Mouse (Mus musculus) naive thymus-derived CD4-positive, alpha-beta T cell, adult 5 months (primary cell): ENCODE results near the gene Prr5l. TPM values are rescaled to one million over a fixed set of nuclear protein-coding genes. Genes with fewer than 3 reads are reported as not detected.

Experiments
- polyA plus RNA-seq: library from polyadenylated mRNA; unstranded; fragments of 100-300 nt; shearing (Covaris generic); gene quantifications from one replicate; pipeline ENCODE4 v1.2.1, GENCODE M21; 2017

The Prr5l gene
- not detected for polyA plus RNA-seq

GRCm38 (mm10) chr2:101882998-101883397, at the start of gene Prr5l:
Gene Prr5l (minus strand): TSS chr2:101883027.

GRCm38 (mm10) chr2:101885768-101886438, 3.1 kb upstream of the Prr5l start, which contains the start of gene Commd9:
Gene Commd9 (plus strand): TSS chr2:101886247.

GRCm38 (mm10) chr2:101678236-101679021, 204.4 kb downstream of the Prr5l start, which contains the start of gene Traf6:
Gene Traf6 (plus strand): TSS chr2:101678429.

Other genes starting within 250 kb of the Prr5l start
- gene Rag1, start 233.5 kb downstream of the Prr5l start, polyA plus RNA-seq = not detected
- 1.9 TPM for gene B230118H07Rik, start 233.5 kb downstream of the Prr5l start, polyA plus RNA-seq
- 36.8 TPM for gene Traf6, start 204.6 kb downstream of the Prr5l start, polyA plus RNA-seq
- 17.3 TPM for gene Commd9, start 3.2 kb upstream of the Prr5l start, polyA plus RNA-seq